Mouse (Mus musculus) hindbrain, postnatal 0 days (tissue): ENCODE measurements at regions not wholly inside any gene's neighbourhood (a gene's known extent, or its start where the extent isn't known, plus 50 kb on each side); places are given as distances from the start of the nearest gene placed in this dataset.
A peak's percentile ranks its signal among the peaks of the same experiment; 100 is the strongest.

Experiments
- ATAC-seq: fragments of 200-750 bp; cut with Nextera tagmentation; 2 replicates; pipeline ENCODE4 v1.8.0; 2017; ENCODE audit warnings: mild to moderate bottlenecking, moderate TSS enrichment, moderate library complexity
- DNase-seq: peaks from one replicate; pipeline ENCODE4 v3.0.0-alpha.2; 2015; ENCODE audit warnings: low spot score
- H3K27ac ChIP-seq: fragments of 300-500 bp; sonication (generic); 2 replicates; pipeline ENCODE4 v1.5.1; 2014; ENCODE audit warnings: mild to moderate bottlenecking
- H3K27me3 ChIP-seq: fragments of 300-500 bp; sonication (generic); 2 replicates; pipeline ENCODE4 v1.6.1; 2014; ENCODE audit warnings: low read length, mixed read lengths; ENCODE audit not compliant: insufficient read depth
- H3K36me3 ChIP-seq: fragments of 300-500 bp; sonication (generic); 2 replicates; pipeline ENCODE4 v1.6.1; 2014; ENCODE audit warnings: low read length, mixed read lengths; ENCODE audit not compliant: insufficient read depth
- H3K4me1 ChIP-seq: fragments of 300-500 bp; sonication (generic); 2 replicates; pipeline ENCODE4 v1.6.1; 2014; ENCODE audit warnings: antibody characterized with exemption, low read length, mixed read lengths; ENCODE audit not compliant: insufficient read depth
- H3K4me2 ChIP-seq: fragments of 300-500 bp; sonication (generic); 2 replicates; pipeline ENCODE4 v1.6.1; 2014; ENCODE audit warnings: low read depth, mild to moderate bottlenecking, low read length, moderate library complexity, mixed read lengths
- H3K4me3 ChIP-seq: fragments of 300-500 bp; sonication (generic); 2 replicates; pipeline ENCODE4 v1.5.1; 2014; ENCODE audit warnings: low read length
- H3K9ac ChIP-seq: fragments of 300-500 bp; sonication (generic); replicated peaks from 2 replicates; pipeline ENCODE4 v1.6.1; 2014; ENCODE audit warnings: mild to moderate bottlenecking, low read length, moderate library complexity, mixed read lengths
- H3K9me3 ChIP-seq: fragments of 300-500 bp; sonication (generic); 2 replicates; pipeline ENCODE4 v1.6.1; 2016; ENCODE audit warnings: low read length, mixed read lengths
- CTCF ChIP-seq: IDR thresholded peaks from 2 replicates; pipeline ENCODE4 v1.5.1; 2016; ENCODE audit warnings: antibody characterized with exemption, control low read depth, low read depth
- WGBS: fragments of 180-500 bp; shearing (Covaris S2); extraction: QIAGEN DNeasy Blood & Tissue Kit; methylation state at CpG from one replicate; pipeline ENCODE4 v1.1.7; 2014; 5-methylcytosine and 5-hydroxymethylcytosine counted together

GRCm38 (mm10) chr5:118365651-118366050 is 120.6 kb downstream of the 2410131K14Rik start:
- DNase-seq: no peak
- ATAC-seq: no peak
- H3K4me3 ChIP-seq: no peak overlapping the region
- TF ChIP-seq CTCF: peak; percentile 33
- H3K4me1 ChIP-seq: no peaks in the 10 kb centered on the region
- no peak overlapping the region for H3K27ac ChIP-seq
- no peaks in the 10 kb centered on the region for H3K36me3 ChIP-seq
- no peaks in the 10 kb centered on the region for H3K9me3 ChIP-seq
- H3K27me3 ChIP-seq: no peaks in the 10 kb centered on the region
- WGBS: 33% methylated on average over 5 of the region's 5 CpGs
- H3K4me2 ChIP-seq: no peak overlapping the region
- H3K9ac ChIP-seq: no peak overlapping the region

DNA sequence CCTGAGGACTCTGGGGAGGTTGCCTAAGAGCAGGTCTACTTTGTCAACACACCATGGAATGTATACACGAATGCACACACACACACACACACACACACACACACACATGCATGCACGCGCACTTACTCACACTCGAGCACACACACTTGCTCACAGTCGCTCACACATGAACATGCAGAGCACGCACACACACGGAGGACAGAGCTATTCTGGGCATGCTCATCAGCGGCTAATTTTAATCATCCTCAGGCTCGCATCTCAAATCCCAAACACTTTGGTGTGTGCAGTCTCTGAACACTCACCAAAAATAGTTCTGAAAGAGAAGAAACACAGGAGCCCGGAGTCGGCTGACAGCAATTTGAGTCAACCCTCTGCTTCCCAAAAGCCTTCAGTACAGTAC is 122.0 kb downstream of the 2410131K14Rik start:
- DNase-seq (no peak), ATAC-seq (no peak)
- Histone ChIP-seq H3K4me3 (no peak overlapping the region), H3K9ac (no peak overlapping the region), H3K27me3 (no peaks in the 10 kb centered on the region), H3K4me2 (no peak overlapping the region), H3K4me1 (no peaks in the 10 kb centered on the region), H3K9me3 (no peaks in the 10 kb centered on the region), H3K36me3 (no peaks in the 10 kb centered on the region), H3K27ac (no peak overlapping the region)
- whole genome bisulfite sequencing: 84% methylated on average over 11 of the region's 11 CpGs
- TF ChIP-seq CTCF: no peak

DNA sequence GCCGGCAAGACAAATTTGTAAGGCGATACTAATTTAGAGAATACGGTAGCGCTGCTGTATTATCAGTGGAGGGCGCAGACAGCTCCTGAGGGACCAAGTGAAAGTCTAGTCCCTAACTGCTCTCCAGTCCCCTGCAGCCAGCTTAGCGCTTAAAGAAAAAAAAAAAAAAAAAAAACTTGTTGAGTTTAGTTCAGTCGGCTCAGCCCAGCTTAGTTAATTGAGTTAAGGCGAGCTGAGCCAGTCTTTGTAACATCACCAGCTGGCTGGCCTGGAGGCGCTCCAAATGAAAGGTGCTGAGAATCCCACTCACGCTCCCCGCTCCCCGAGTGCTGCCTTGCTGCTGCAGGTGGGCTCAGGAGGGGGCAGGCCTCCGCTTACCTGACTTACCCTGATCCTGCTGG is 128.6 kb downstream of the 2410131K14Rik start:
- Histone ChIP-seq H3K36me3 (no peaks in the 10 kb centered on the region), H3K9ac (no peak overlapping the region), H3K4me3 (no peak overlapping the region), H3K4me2 (peak overlapping the region; percentile 38), H3K9me3 (no peaks in the 10 kb centered on the region), H3K4me1 (peaks cover 5% of the 10 kb centered on the region; the same call in 1 of the 2 replicates), H3K27ac (no peak overlapping the region), H3K27me3 (no peaks in the 10 kb centered on the region)
- DNase-seq (peak; percentile 53), ATAC-seq (no peak)
- peak; percentile 10; the same call in 1 of the 2 replicates for TF ChIP-seq CTCF
- 4% methylated on average over 13 of the region's 13 CpGs for WGBS

- Histone ChIP-seq H3K4me1 (peaks cover 5% of the 10 kb centered on the region; the same call in 1 of the 2 replicates), H3K27ac (no peak overlapping the region), H3K4me3 (no peak overlapping the region), H3K9me3 (no peaks in the 10 kb centered on the region), H3K4me2 (no peak overlapping the region), H3K27me3 (no peaks in the 10 kb centered on the region), H3K9ac (no peak overlapping the region), H3K36me3 (no peaks in the 10 kb centered on the region)
- WGBS: 70% methylated on average over 2 of the region's 2 CpGs
- ATAC-seq (no peak), DNase-seq (no peak)
- TF ChIP-seq CTCF: no peak
Observed at GRCm38 (mm10) chr5:118374968-118375367, 129.9 kb downstream of the 2410131K14Rik start.

- Histone ChIP-seq H3K27me3 (no peaks in the 10 kb centered on the region), H3K4me1 (peaks cover 5% of the 10 kb centered on the region; the same call in 1 of the 2 replicates), H3K27ac (no peak overlapping the region), H3K9me3 (no peaks in the 10 kb centered on the region), H3K4me2 (no peak overlapping the region), H3K36me3 (no peaks in the 10 kb centered on the region), H3K9ac (no peak overlapping the region), H3K4me3 (no peak overlapping the region)
- TF ChIP-seq CTCF: no peak
- DNase-seq (no peak), ATAC-seq (no peak)
- WGBS: 80% methylated on average over 5 of the region's 5 CpGs
Observed at GRCm38 (mm10) chr5:118375916-118376315, 130.9 kb downstream of the 2410131K14Rik start.

DNA sequence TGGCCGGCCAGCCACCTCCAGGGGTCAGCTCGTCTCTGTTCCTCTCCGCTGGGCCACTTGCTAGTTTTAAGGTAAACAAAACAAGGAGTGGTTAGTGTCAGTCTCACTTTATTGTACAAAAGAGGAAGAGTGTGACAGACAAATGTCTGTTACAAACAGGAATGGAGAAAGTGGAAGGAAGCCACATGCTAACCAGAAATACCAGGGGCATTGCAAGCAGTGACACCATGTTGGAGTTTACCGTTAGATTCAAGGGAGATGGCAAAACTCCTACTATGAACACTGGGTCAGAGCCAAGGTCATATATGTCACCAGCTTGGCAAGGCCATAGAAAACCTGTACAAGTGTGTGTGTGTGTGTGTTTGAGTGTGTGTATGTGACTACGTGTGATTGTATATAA is 131.5 kb downstream of the 2410131K14Rik start:
- H3K4me3 ChIP-seq: no peak overlapping the region
- DNase-seq (no peak), ATAC-seq (no peak)
- H3K27ac ChIP-seq: no peak overlapping the region
- no peak overlapping the region for H3K9ac ChIP-seq
- H3K27me3 ChIP-seq: no peaks in the 10 kb centered on the region
- H3K36me3 ChIP-seq: no peaks in the 10 kb centered on the region
- no peak overlapping the region for H3K4me2 ChIP-seq
- H3K9me3 ChIP-seq: no peaks in the 10 kb centered on the region
- H3K4me1 ChIP-seq: peaks cover 5% of the 10 kb centered on the region; the same call in 1 of the 2 replicates
- 70% methylated on average over 5 of the region's 5 CpGs for WGBS
- no peak for TF ChIP-seq CTCF

- WGBS: 41% methylated on average over 8 of the region's 8 CpGs
- Histone ChIP-seq H3K36me3 (no peaks in the 10 kb centered on the region), H3K27me3 (no peaks in the 10 kb centered on the region), H3K4me1 (peaks cover 5% of the 10 kb centered on the region; the same call in 1 of the 2 replicates), H3K4me2 (no peak overlapping the region), H3K4me3 (no peak overlapping the region), H3K9me3 (no peaks in the 10 kb centered on the region), H3K9ac (no peak overlapping the region), H3K27ac (no peak overlapping the region)
- no peak for TF ChIP-seq CTCF
- peak; percentile 33 for DNase-seq
- ATAC-seq: no peak
Observed at GRCm38 (mm10) chr5:118377402-118377848, 132.4 kb downstream of the 2410131K14Rik start.
